ENCODE assay signal across 19 mouse cellular contexts in the genomic region with DNA sequence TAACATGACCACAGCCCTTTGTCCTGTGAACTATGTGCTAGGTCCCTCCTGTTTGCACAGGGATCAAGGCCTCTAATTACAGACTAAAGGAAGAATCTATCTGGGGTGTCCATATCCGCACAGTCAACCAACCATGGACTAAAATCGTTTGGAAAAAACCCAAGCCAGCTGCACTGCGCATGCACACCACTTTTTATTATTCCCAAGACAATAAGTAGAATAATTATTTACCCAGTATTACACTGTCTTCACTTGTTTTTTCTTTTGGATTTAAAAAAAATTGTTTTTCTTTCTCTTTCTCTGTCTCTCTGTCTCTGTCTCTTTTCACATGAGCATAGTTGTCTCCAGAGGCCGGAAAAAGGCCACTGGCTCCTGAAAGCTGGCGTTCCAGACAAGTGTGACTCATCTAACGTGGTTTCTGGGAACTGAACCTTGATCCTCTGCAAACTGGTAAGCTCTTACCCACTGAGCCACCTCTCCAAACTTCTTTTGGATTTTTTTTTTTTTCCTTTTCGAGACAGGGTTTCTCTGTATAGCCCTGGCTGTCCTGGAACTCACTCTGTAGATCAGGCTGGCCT.
DNase-seq lines count a peak whose midpoint lies in the region; ATAC-seq and TF ChIP-seq lines count a peak whose summit lies in the region.
"Had no signal": no experiment of that assay in that cellular context is flagged by ENCODE, and none has a peak within 500 bp of the region (broad histone marks: within the 10 kb centered on the region; RNA-seq: fewer than 3 reads in every experiment).

No protein-coding gene starts in this region.

- H3K27ac ChIP-seq in heart, embryonic 12.5 days (ENCODE audit: poor library complexity, severe bottlenecking) = no peak overlapping the region
- H3K27ac ChIP-seq in liver, adult 2 months (replicated peaks; ENCODE audit: insufficient read depth, low read depth, low read length) = peak overlapping the region; percentile 13; the same call in 1 of the 2 replicates
- no peak overlapping the region for H3K27ac ChIP-seq in liver, embryonic 11.5 days (ENCODE audit: low read depth, low read length)
- H3K27ac ChIP-seq: embryonic facial prominence, embryonic 13.5 days; left cerebral cortex, adult 2 months; limb, embryonic 12.5 days; macrophage; midbrain, embryonic 15.5 days had no signal

- DNase-seq in heart, adult 18-20 months = peak; percentile 58 to 70
- peak; percentile 80 for DNase-seq in liver, adult 2 months (ENCODE audit: extremely low read depth, low read depth, low spot score)
- DNase-seq in liver, embryonic 11.5 days (ENCODE audit: low spot score) = no peak
- DNase-seq in adipocyte (ENCODE audit: low spot score) = peak; percentile 85
- DNase-seq in skeletal muscle tissue, adult 2 months (ENCODE audit: low read depth, low spot score) = peak; percentile 41
- no peak for DNase-seq in spleen, postnatal 36 days (ENCODE audit: low spot score in 2 of 2)
- DNase-seq: cerebellum, adult 8-10 months; heart, adult 11 months; lung, adult 2 months; right cerebral cortex, postnatal 25 days had no signal

- no peaks in the 10 kb centered on the region for H3K27me3 ChIP-seq in heart, embryonic 12.5 days (replicated peaks)
- H3K27me3 ChIP-seq in liver, adult 2 months (ENCODE audit: control insufficient read depth, insufficient read depth, low read length) = no peaks in the 10 kb centered on the region
- no peaks in the 10 kb centered on the region for H3K27me3 ChIP-seq in liver, embryonic 11.5 days (replicated peaks; ENCODE audit: control insufficient read depth, insufficient read depth, low read length)
- H3K27me3 ChIP-seq: CH12.LX; embryonic facial prominence, embryonic 13.5 days; limb, embryonic 12.5 days; midbrain, embryonic 15.5 days had no signal

- H3K4me1 ChIP-seq in heart, embryonic 12.5 days (replicated peaks) = peaks cover 41% of the 10 kb centered on the region
- H3K4me1 ChIP-seq in liver, adult 2 months (ENCODE audit: control insufficient read depth, insufficient read depth, low read length) = peaks cover 41% of the 10 kb centered on the region
- peaks cover 13% of the 10 kb centered on the region for H3K4me1 ChIP-seq in liver, embryonic 11.5 days (replicated peaks; ENCODE audit: control insufficient read depth, insufficient read depth, low read length)
- H3K4me1 ChIP-seq: midbrain, embryonic 15.5 days had no signal

- TF ChIP-seq CTCF in liver, adult 2 months (IDR thresholded peaks at IDR 0.05; ENCODE audit: low read depth, low read length) = no peak

- no peaks in the 10 kb centered on the region for H3K9me3 ChIP-seq in heart, embryonic 12.5 days (replicated peaks)
- H3K9me3 ChIP-seq in liver, embryonic 11.5 days (ENCODE audit: control insufficient read depth, low read length) = no peaks in the 10 kb centered on the region
- H3K9me3 ChIP-seq: embryonic facial prominence, embryonic 13.5 days; limb, embryonic 12.5 days; midbrain, embryonic 15.5 days had no signal

- H3K4me2 ChIP-seq in heart, embryonic 12.5 days = no peak overlapping the region
- no peak overlapping the region for H3K4me2 ChIP-seq in liver, embryonic 11.5 days
- H3K4me2 ChIP-seq: embryonic facial prominence, embryonic 13.5 days; limb, embryonic 12.5 days; midbrain, embryonic 15.5 days had no signal

- no peak overlapping the region for H3K9ac ChIP-seq in heart, embryonic 12.5 days
- no peak overlapping the region for H3K9ac ChIP-seq in liver, adult 2 months (ENCODE audit: low read depth, low read length)
- H3K9ac ChIP-seq in liver, embryonic 11.5 days (ENCODE audit: low read depth, low read length) = no peak overlapping the region
- H3K9ac ChIP-seq: embryonic facial prominence, embryonic 13.5 days; limb, embryonic 12.5 days; midbrain, embryonic 15.5 days had no signal

- no peak for ATAC-seq in heart, embryonic 12.5 days (ENCODE audit: insufficient number of reproducible peaks, low FRiP score)
- no peak for ATAC-seq in liver, embryonic 11.5 days (replicated peaks; ENCODE audit: low FRiP score)
- no peak for ATAC-seq in megakaryocyte progenitor cell, adult 5-6 weeks (replicated peaks; ENCODE audit: poor library complexity)
- ATAC-seq: hindbrain, embryonic 16.5 days; midbrain, embryonic 15.5 days had no signal

- no peak for TF ChIP-seq POLR2A in liver, adult 2 months (IDR thresholded peaks at IDR 0.05; ENCODE audit: extremely low read depth, insufficient read depth, low read length)

- WGBS in heart, embryonic 12.5 days = 65% methylated on average over 7 of the region's 7 CpGs
- WGBS in liver, adult 2 months = 12% methylated on average over 7 of the region's 7 CpGs
- WGBS in liver, embryonic 11.5 days = 76% methylated on average over 7 of the region's 7 CpGs

- H3K79me2 ChIP-seq in liver, adult 2 months (ENCODE audit: control insufficient read depth, insufficient read depth, low read length) = peaks cover 53% of the 10 kb centered on the region

- H3K4me3 ChIP-seq in heart, embryonic 12.5 days = no peak overlapping the region
- no peak overlapping the region for H3K4me3 ChIP-seq in liver, adult 2 months (ENCODE audit: insufficient read depth, low read depth, low read length)
- no peak overlapping the region for H3K4me3 ChIP-seq in liver, embryonic 11.5 days (ENCODE audit: low read depth, low read length)
- H3K4me3 ChIP-seq: embryonic facial prominence, embryonic 13.5 days; left cerebral cortex, adult 2 months; limb, embryonic 12.5 days; midbrain, embryonic 15.5 days had no signal

- no peaks in the 10 kb centered on the region for H3K36me3 ChIP-seq in heart, embryonic 12.5 days
- H3K36me3 ChIP-seq in liver, adult 2 months (ENCODE audit: control insufficient read depth, insufficient read depth, low read length) = no peaks in the 10 kb centered on the region
- no peaks in the 10 kb centered on the region for H3K36me3 ChIP-seq in liver, embryonic 11.5 days (ENCODE audit: control insufficient read depth, insufficient read depth, low read length)
- H3K36me3 ChIP-seq: midbrain, embryonic 15.5 days had no signal

Comparison
In these comparisons a context has a peak if more than half of its experiments do, and no peak if none do; other contexts are left out.
1. DNase-seq: peak in heart, adult 18-20 months (2 of 2), liver, adult 2 months (single experiment), adipocyte (single experiment) and skeletal muscle tissue, adult 2 months (single experiment); none in liver, embryonic 11.5 days (single experiment) and spleen, postnatal 36 days (0 of 2).